Mouse (Mus musculus): ENCODE results near the gene Rnase12.

Gene Rnase12

GRCm38 (mm10) chr14:51057401-51057831 lies at the start of gene Rnase12:
Gene Rnase12 (minus strand): TSS chr14:51057661.
- no peak for DNase-seq

- no peak for DNase-seq
These were observed 49.0 kb upstream of the Rnase12 start for GRCm38 (mm10) chr14:51106449-51106967.

DNA sequence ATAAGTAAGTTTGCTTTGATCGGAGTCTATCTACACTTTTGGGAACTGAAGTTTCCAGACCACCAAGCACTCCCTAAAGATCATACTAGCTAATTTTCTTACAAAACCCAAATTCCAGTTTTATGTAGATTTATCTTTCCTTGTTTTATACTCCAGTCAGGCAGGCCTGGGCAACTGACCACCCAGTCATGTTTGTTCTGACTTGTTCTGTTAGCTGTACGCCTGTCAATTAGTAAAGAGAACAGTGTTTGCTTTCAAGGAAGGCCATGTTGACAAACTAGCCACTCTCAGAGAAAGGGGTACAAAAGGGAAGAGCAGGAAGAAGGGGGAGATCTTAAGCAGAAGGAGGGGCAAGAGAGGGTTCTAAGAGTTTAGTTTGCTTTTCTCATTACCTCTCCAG lies 46.9 kb upstream of the Rnase12 start:
- no peak for DNase-seq

DNA sequence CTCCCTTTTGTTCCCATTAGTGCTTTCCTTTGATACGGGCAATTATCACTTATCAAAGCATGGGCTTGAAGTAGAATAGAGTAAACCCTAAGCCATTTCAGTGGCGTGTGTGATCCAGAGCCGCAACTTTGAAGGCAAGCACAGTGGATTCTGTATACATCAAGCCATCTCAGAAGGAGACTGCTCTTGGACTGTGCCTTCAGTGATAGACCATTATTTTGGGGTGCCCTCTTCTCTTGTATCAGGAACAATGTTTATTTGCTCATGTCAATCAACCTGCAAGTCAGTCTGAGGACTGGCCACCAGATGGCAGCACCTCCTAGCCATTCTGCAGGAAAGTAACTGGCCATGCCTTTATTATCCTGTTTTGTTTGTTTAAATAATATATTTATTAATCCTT lies 45.8 kb upstream of the Rnase12 start:
- DNase-seq = peak; percentile 84

DNA sequence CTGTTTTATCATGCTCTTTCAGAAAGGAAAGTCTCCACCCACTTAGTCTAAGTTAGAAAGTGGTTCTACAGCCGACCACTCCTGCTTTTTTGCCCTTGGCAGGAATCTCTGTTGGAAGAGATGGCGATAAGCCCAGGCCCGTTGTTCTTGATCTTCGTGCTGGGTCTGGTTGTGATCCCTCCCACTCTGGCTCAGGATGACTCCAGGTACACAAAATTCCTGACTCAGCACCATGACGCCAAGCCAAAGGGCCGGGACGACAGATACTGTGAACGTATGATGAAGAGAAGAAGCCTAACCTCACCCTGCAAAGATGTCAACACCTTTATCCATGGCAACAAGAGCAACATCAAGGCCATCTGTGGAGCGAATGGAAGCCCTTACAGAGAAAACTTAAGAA lies 43.8 kb upstream of the Rnase12 start:
- peak; percentile 22 for DNase-seq

DNA sequence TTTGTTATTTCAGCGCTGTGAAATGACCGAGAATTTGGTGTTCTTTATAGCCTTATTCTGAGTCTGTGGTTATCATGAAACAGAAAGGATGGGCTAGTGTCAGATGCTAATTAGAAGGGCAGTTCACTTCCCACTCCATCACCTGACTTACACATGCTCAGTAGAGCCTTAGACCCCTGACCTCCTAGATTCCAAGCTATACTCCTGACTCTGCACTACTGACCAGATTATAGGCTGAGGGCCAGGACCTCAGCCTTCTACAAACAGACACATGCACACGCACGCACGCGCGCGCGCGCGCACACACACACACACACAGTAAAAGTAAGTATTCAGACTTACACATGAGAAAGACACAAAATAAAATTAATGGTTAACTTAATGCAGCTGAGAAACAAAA lies 41.5 kb upstream of the Rnase12 start:
- no peak for DNase-seq

DNA sequence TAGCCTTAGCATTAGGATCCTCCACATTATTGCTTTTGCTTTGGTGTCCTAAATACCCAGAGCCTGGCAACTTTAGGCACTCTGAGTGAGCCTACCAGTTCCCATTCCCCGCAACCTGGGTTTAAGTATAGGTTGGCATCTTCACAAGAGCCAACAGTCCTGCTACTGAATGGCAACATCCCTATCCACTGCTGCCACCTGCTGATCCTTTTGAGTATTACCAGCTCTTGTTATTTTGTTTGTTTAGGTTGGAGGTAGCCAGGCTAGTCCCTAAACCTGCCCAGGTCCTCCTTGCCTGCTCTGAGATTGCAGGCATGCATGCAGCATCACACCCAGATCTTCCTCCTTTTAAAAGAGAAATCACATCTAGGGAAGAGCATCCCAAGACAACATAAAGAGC lies 40.8 kb upstream of the Rnase12 start:
- peak; percentile 95 for DNase-seq

- peak; percentile 74 for DNase-seq
These were observed 38.5 kb upstream of the Rnase12 start for GRCm38 (mm10) chr14:51095736-51096524.

DNA sequence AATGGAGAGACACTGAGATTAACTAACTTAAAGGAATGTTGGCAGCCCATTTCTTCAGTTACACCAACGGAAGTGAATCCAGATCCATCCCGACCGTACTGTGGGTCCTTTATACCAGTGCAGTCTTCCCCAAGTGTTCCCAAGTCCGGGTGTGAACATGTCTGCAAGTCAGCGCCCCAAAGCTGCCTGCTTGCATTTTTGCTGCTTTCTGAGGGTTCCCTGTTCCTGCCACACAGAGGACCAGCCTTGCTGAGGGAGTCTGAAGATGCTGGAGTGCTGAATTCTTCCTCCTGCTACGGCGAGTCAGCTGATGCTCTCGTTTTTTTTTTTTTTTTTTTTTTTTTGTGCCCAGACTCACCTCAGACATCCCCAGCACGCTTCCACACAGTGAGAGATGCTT lies 37.5 kb upstream of the Rnase12 start:
- no peak for DNase-seq

- peak; percentile 65 for DNase-seq
These were observed 36.8 kb upstream of the Rnase12 start for GRCm38 (mm10) chr14:51094096-51094875.

DNA sequence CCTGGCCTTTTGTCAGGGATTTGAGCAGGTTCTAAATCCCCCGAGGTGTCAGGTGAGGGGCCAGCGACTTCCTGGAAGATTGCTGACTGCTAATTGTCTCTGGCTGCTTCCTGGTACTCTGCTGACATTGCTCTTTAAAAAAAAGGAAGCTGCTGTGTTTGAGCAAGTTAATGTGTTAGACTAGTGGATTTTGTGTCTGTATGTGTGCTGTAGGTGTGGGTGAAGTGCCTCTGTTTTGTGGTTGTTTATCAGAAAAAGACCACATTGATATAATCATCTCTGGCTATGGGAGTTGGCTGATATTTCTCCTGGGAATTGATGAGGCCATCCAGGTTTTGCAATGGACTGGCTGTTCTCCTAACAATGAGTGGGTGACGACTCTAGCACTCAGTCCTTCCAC lies 36.0 kb upstream of the Rnase12 start:
- DNase-seq = peak; percentile 31

- DNase-seq = no peak
These were observed 34.7 kb upstream of the Rnase12 start for GRCm38 (mm10) chr14:51092073-51092620.

DNA sequence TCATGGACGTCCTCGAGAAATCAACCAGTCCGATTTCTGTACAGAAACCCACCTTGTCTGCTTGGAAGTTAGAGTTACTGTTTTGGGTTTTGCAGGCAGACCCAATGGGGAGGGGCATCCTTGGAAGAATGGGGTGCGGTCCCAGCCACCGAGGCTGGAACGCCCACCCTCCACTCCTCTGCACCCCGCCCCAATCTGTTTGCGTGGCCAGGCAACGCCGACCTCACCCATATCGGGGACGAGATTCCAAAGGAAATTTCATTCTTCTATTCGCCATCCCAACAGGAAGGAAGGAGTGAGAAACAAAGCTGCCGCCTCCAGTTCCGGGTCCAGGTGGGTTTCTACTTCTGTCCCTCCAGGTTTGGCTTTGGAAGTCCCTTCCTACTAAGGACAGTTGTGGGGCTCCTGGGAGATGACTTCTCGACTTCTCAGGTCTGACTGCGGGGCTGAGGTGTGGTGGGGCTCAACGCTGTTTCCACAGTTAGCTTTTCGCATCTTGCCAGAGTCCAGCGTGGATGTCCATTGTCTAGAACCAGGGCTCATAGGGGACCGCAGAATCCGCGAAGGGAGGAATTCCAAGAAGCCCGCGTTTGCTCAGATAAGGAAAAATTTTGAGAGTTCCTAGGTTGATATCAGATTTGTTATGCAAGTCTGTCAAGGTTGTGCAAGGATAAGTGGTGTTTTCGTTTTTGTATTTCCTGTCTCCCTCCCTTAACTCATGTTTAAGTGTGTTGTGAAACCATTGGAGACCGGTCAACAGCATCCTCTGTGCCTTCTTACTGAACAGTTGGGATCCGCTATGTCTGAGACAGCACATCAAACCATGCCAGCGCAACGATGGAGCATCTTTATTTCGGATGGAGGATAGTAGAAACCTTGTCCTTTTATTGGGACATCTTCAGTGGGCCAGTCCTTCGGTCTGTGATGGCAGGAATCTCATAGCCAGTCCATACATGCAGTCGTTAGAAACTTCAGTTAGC lies 33.8 kb upstream of the Rnase12 start, which contains the start of the genes Rnase4 and Ang:
Rnase4 (plus strand) TSS at position 157 of the 980 bp plus-strand sequence.
Ang (plus strand) TSS at position 230 of the 980 bp plus-strand sequence.
- DNase-seq = peak; percentile 85

DNA sequence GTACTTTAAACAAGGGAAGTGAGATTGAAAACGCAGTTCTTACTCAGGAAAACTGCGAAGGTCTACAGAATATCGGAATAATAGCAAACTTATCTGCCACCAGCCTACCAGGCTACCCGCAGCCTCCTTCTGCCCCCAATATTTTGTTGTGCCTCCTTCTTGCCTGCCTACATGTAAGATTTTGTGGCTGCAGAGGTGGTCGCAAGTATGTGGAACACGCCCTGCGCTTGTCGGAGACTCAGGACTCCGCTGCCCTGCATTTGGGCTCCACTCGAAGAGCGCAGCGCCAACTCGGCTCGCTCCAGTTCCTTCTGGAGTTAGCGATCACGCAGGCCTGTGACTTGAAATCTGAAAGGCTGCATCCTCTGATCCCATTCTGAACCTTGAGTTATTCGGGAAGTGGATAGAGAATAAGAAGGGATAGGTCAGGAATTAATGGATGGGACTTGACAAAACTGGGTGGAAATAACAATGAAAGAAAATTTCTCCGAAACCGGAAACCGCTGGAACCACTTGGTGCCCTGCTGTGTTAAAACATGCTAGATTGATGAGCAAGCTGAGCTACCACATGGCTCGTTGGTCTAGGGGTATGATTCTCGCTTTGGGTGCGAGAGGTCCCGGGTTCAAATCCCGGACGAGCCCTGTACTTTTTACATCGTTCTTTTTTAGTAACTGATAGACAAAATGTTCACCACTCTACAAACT lies 32.8 kb upstream of the Rnase12 start:
- DNase-seq = peak; percentile 91

GRCm38 (mm10) chr14:51089674-51090076 lies 32.2 kb upstream of the Rnase12 start:
- no peak for DNase-seq

GRCm38 (mm10) chr14:51088970-51089673 lies 31.7 kb upstream of the Rnase12 start:
- peak; percentile 99 for DNase-seq

DNA sequence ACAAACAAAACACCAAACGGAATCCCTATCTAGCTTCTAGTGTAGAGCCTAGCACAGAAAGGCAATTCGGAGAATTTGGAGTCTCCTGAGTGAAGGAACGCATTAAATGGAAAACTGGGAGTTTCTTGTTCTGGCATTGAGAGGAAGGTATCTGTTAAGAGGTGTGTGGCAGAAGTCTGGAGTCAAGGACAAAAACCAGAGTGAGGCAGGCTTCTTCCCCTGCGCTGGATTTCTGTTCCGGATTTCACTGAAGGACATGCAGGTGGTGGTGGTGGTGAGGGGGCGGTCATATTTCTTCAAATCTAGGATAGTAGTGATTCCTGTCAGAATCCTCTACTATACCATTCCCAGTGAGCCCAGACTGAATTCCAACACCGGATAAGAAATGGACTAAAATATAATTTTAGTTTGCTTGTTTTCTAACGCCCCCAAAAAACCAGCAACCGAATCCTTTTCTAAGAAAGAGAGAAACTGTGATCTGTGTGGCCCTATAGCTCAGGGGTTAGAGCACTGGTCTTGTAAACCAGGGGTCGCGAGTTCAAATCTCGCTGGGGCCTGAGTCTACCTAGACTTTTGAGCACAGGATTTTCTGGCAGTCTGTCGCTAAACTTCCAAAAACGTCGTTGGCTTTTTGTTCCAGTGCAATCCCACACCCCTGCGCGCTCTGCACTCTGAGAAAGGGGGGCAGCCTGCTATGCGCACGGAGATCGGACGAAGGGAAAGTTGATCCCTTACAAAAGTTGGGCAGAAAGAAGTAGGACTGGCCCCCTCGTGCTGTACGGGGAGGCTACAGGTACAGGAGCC lies 30.9 kb upstream of the Rnase12 start:
- peak; percentile 94 for DNase-seq

- DNase-seq = no peak
These were observed 30.3 kb upstream of the Rnase12 start for GRCm38 (mm10) chr14:51087762-51088161.

- no peak for DNase-seq
These were observed 28.4 kb upstream of the Rnase12 start for GRCm38 (mm10) chr14:51085911-51086310.

GRCm38 (mm10) chr14:51085086-51085485 lies 27.6 kb upstream of the Rnase12 start:
- no peak for DNase-seq
